Mouse (Mus musculus) urinary bladder, postnatal 25 days (tissue): ENCODE results near the gene Gucd1.
"Not testable (repeated sequence)": the region's sequence is repeated elsewhere in the genome, so short reads cannot be mapped to it uniquely, and the experiment has no call there.

Experiments
- DNase-seq: peaks from one replicate; pipeline ENCODE4 v3.0.0; 2022; ENCODE audit warnings: low spot score

The Gucd1 gene

GRCm38 (mm10) chr10:75503692-75504091 lies 14.1 kb downstream of the Gucd1 start:
- DNase-seq = no peak

DNA sequence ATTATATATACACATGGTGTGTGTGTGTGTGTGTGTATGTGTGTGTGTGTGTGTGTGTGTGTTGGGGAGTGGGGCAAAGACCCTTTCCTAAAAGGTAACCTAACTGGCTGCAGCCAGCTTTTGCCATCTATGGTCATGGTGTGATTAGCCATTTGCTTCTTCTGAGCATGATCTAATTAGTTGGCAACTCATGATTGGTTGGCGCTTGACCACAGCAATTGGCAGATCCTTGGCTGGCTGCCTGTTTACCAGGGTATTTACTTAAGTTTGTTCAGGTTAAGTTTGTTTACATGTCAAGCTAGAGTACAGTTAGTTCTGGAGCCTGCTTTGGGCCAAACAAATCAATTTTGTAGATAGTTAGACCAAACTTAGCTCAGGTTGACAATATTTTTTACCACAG lies 16.1 kb downstream of the Gucd1 start:
- no peak for DNase-seq

- DNase-seq = no peak
Observed at GRCm38 (mm10) chr10:75500345-75500744, 17.4 kb downstream of the Gucd1 start.

DNA sequence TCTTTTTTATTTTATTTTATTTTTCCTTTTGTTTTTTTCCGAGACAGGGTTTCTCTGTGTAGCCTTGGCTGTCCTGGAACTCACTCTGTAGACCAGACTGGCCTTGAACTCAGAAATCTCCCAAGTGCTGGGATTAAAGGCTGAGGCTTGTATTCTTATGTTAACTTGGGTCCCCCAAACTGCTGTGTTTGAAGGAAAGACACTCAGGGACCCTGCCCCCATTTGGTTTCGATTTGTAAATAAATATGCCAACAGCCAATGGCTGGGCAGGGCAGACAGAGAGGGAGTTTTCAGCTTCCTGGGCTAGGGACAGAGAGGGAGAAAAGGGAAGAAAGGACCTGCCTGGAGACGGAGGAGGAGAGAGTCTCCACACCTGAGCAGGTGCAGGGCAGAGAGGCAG lies 18.0 kb downstream of the Gucd1 start:
- no peak for DNase-seq

GRCm38 (mm10) chr10:75499214-75499613 lies 18.6 kb downstream of the Gucd1 start:
- DNase-seq = not testable (repeated sequence)

DNA sequence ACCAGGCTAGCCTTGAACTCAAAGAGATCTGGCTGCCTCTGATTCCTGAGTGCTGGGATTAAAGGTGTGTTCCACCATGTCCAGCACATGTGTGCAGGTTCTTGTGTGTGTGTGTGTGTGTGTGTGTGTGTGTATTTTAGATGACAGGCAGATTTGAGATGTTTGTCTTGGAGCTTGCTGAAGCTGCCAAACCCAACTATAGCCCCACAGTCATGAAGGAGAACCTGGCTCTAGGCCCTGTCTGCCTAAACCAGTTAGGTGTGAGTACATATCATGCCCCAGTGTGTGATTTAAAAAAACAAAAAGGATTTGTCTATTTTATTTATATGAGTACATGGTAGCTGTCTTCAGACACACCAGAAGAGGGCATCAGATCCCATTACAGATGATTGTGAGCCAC lies 21.9 kb downstream of the Gucd1 start:
- DNase-seq = no peak

DNA sequence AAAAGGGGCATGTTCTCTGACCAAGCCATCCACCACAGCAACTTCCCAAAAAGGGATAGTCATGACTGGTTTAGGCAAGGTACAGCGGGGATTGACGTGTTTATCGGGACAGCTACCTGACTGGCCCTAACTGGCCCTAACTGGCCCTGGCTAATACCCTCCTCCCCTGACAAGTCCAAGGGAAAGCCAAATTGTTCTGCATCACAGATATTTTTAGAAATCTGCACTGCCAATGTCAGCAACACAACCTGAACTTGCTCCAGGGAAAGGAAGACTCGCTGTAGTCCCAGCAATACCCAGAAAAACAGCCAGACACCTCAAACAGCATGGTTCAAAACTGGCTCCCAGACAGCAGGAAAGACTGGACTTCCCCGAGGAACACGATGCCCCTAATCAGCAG lies 22.5 kb downstream of the Gucd1 start:
- DNase-seq = no peak

GRCm38 (mm10) chr10:75491936-75492262 lies 25.9 kb downstream of the Gucd1 start:
- DNase-seq = no peak

GRCm38 (mm10) chr10:75491234-75491935 lies 26.4 kb downstream of the Gucd1 start:
- no peak for DNase-seq

DNA sequence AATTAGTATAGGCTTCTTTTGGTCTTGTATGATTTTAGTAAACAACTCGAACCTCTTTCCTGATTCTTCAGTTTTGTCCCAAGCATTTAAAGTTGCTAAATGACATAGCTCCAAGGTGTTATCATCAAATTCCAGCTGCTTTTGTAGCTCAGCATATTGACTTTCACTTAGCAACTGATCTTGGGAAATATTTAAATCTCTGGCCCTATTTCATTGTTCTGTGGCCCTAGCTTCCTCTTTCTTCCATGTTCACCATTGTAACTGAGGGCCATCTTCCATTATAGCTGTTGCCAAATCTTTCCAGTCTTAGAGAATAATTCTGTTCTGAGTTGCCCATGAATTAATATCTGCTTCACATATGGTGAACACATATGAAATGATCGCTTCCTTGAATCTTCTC lies 27.0 kb downstream of the Gucd1 start:
- no peak for DNase-seq

DNA sequence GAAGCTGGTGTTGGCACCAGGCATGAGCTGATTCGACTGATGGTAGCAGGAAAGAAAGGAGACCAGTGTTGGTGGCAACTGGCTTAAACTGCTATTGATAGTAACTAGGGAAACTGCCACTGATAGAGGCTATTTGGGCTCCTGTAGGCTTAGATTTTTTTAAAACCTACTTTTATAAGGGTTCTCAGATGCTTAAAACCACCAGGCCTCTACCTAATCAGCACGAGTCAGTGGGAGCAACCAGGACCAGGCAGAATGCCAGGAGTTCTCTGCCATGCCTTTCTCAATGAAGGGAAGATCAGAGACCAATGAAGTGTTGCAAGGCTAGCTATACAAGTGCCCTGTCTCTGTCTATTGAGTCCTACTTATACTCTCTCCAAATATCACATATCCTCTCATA lies 28.2 kb downstream of the Gucd1 start:
- DNase-seq = no peak

DNA sequence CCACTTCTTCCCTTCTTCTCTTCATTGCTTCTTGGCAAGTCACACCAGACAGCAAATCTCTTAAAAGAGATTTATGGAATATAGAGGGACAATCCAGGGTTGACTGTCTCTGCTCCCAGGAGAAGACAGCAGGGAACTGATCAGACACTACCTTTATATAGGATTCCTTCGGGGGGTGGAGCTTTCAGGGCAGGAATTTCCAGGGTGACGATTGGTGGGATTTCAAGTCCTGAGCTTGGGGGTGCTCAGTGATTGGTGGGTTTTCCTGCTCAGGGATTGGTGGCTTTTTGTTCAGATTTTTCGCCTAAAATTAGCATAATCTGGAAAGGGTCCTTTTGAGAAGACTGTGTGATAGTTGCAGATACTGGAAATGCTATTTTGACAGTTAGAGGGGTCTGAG lies 30.6 kb downstream of the Gucd1 start:
- no peak for DNase-seq

DNA sequence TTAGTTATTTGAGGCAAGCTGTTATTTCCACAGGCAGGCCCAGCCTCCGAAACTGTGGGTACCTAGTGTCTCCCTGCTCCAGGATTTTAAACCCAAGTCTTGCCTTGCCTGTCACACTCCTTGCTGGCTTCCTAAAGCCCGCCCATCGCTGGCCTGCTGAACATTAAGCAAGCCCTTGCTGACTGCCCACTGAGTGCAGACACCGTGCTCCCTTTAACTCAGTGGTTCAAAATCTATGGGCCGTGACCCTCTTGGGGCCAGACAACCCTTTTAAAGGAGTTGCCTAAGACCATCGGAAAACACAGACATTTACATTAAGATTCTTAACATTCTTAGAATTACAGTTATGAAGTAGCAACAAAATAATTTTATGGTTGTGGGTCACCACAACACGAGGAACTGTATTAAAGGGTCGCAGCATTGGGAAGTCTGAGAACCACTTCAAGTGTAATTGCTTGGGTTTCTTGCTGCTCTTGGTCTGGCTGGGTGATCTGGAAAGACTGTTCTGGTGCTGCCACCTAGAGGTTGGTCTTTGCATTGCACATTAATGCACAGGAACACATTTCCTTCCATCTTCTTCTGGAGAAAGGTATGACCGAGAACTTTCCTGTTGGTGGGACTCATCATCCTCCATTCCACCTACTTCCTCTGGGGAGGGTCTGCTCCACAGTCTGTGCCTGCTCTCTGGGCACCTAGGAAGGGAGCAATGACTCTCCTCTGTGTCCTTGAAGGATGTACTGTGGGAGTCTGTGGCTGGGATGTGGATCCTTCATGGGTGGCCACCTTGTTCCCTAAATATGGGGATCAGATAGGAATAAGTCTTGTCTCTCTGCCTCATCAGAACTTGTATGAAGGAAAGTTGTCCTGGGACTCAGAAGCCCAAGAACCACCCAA lies 31.4 kb downstream of the Gucd1 start:
- DNase-seq = peak; percentile 75

DNA sequence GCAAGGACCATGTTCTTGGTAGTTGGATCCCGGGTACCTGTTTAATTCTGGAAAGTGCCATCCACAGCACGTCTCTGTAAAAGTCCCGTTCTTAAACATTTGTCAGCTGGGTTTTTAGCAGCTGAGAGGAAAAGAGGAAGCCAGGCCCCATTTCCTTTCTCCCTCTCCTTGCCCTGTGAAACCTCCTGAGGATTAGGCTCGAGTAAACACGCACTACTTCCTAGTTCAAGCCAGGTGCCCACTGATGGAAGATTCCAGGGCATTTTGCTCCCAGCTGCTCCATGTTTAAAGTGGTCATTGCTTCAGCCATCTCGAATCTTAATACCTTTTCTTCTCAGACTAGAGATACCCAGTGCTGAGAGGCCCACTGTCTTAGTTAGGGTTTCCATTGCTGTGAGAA lies 33.0 kb downstream of the Gucd1 start:
- no peak for DNase-seq

GRCm38 (mm10) chr10:75484066-75484465 lies 33.7 kb downstream of the Gucd1 start:
- DNase-seq = no peak

DNA sequence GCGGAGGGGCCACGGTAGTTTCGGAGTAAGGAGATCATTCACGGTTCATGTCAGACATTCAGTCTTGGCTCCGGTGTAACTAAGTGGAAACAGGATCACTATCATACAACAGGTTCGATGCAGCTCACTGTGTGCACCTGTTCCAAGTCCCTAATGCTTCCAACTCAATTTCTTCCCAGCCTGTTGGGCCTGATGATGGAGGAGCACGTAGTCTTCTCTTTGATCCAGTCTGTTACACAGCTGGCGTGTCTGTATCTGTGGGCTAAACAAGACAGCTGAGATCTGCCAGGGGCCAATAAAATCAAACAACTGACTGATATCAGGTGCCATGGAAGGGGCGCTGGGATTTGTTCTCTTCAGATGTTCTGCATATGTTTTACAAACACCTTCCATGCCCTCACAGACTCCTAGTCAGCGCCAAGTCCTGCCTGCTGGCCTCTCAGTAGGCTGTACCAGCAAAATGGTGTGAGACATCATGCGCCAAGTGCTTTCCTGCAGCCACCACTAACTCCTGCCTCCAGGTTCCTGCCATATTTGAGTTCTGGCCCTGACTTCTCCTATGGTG lies 34.8 kb downstream of the Gucd1 start:
- no peak for DNase-seq

DNA sequence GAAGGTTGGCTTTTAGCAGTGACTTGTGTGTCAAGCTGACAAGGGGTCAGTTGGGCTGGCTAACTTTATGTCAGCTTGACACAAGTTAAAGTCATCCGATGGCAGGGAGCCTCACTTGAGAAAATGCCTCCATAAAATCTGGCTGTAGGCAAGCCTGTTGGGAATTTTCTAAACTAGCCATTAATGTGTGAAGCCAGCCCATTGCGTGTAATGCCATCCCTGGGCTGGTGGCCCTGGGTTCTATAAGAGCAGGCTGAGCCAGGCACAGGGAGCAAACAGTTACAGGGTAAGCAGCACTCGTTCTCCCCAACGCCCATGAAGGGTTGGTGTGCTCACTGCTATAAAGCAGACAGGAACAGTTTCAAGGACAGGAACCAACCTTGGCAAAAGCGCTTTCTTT lies 35.5 kb downstream of the Gucd1 start:
- no peak for DNase-seq

- DNase-seq = no peak
Observed at GRCm38 (mm10) chr10:75481703-75482102, 36.1 kb downstream of the Gucd1 start.

DNA sequence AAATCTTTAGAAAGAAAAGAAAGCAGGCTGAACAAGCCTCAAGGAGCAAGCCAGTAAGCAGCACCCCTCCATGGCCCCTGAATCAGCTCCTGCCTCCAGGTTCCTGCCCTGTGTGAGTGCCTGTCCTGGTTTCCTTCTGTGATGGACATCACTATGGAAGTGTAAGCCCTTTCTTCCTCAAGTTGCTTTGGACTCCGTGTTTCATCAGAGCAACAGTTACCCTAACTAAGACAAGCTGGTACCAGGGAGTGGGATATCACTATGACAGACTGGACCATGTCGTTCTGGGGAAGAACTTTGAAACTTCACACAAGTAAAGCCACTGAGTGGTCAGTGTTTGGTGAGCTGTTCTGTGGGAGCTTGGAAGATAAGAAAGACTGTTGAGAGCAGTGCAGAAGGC lies 37.8 kb downstream of the Gucd1 start:
- DNase-seq = no peak

DNA sequence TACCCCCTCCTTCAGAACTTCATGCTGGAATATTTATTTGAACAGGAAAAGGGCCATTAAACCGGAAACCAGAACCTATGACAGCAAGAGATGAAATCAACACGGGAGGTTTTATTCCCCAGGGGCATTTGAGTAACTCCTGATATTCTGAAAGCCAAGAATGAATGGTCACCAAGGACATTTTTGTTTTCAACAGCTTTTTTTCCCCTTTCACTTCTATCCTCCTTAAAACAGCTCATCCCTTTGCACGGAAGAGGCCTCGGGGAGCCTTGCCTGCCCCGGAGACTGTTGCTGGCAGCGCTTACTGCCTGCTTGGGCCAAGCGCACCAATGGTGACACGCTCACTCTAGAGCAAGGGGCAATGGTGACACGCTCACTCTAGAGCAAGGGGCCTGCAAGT lies 40.7 kb downstream of the Gucd1 start:
- no peak for DNase-seq

DNA sequence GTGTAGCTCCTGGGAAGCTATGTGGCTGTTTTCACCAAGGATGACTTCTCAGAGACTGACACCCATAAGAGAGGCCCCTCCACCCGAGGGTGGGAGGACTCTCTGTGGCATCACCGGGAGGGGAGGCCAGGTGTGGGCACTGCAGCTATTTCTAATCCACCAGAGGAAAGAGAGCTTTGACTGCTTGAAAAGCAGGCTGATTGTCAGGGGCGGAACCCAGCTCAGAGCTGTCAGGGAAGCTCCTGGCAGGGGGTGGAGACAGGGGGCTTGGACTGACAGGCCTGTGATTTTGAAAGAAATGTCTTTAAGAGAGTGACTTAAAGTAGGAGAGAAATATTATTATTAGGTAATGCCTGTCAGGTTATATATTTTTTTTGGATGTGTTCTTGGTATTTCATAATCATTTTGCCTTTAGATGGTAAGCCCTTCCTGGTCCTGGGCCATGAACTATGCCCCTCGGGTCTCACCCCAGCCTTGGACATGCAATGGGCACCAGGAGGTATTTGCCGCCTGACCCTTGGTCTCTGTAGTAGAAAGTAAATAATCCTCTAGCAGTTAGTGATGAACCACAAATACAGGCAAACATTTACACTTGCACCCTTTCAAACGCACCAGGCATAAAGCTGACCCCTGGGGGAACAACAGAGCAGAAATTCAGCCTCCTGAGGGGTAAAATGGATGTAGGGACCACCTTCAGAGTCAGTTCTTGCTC lies 42.5 kb downstream of the Gucd1 start:
- not testable (repeated sequence) for DNase-seq

DNA sequence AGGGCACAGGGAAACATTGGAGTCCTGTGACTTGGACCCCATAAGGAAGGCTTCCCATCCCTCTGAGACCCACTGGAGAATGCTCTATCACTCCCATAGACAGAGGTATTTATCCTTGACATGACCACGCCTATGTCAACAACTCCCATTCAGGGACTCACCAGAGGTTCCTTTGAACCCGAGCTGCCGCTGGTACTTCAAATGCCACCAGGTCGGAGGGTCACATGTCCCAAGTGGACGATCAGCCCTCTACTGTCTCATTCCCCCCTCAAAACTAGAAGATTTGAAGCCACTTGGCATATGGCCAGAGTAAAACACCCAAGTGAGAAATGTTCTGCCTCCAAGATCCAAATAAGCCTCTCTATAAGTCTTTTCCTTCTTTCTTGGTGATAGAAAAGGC lies 43.2 kb downstream of the Gucd1 start:
- DNase-seq = no peak

GRCm38 (mm10) chr10:75473411-75473810 lies 44.4 kb downstream of the Gucd1 start:
- no peak for DNase-seq
